Mouse (Mus musculus): ENCODE measurements around the gene Kif2a.
A peak's percentile ranks its signal among the peaks of the same experiment; 100 is the strongest.
"Not testable (repeated sequence)": the region's sequence is repeated elsewhere in the genome, so short reads cannot be mapped to it uniquely, and the experiment has no call there.

The Kif2a gene

DNA sequence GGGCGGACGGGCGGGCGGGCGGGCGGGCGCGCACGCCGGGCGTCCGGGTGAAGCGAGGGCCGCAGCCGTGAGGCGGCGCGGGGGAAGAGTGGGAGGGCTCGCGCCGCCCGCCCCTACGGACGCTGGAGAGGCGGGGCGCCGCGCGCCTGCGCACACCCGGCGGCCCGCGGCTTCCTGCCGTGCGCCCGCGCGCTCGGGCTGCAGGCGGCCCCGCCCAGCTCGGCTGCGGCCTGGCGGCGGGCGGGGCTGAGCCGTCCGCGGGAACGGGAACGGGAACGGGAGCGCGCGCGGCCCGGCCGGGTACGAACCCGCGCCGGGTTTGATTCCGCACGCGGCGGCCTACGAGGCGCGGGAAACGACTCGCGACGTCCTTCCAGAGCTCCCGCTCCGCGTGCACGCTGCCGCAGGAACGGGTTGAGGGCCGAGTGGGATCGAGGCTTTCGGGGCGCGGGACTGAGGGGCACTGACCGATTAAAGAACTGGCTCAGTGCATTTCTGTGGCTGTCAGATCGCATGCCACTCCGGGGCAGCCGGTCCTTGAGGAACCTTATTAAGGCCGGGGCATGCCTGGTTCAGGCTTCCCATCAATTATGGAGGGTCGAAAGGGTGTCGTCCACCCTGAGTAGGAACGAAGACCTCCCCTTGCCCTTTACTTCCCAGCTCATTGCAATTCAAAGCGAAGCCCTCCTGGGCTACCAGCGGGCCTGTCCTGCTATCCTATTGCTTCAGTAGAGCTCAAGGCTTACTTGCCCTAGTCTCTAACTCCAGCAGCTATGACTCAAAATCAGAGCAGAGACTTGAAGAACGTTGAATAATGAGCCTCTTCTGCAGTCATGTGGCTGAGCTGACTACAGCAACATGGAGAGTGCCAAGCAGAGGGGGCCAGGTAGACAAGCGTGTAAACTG is 593 bp upstream of the Kif2a start:
- DNase-seq (ENCODE audit: low read depth) = peak; percentile 89

DNA sequence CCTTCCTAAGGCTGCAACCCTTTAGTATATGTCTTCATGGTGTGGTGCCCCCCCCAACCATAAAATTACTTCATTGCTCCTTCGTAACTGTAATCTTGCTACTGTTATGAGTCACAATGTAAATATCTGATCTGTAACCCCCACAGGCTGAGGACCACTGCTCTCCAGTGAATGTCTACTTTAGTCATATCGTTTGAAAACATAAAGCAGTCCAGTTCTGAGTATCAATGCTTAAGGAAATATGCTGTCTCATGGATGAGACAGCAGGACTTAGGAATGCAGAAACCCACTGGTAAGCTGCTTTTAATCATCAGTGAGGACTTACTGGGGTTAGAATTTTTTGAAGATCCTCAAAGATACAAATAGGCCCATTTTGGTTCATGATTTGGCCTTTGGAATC is 2.5 kb downstream of the Kif2a start:
- DNase-seq (ENCODE audit: low read depth) = peak; percentile 54

DNA sequence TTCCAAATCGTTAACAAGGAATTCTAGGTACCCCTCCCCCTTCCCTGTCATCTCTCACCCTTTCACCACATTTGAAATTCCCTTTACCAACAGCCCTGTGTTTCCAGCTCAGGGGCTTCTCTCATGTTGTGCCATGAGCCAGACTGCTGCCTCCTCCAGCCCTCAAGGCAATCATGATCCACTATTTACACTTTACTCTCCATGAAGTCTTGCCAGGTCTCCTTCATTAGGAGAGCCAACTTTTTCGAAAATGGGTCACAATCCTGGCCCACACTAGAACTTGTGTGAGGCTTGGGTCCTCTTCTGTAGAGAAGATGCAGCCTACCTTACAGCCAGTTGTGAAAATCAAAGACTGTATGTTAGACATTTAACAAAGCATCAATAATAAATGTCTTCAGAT is 8.0 kb downstream of the Kif2a start:
- no peak for DNase-seq (ENCODE audit: low read depth)

DNA sequence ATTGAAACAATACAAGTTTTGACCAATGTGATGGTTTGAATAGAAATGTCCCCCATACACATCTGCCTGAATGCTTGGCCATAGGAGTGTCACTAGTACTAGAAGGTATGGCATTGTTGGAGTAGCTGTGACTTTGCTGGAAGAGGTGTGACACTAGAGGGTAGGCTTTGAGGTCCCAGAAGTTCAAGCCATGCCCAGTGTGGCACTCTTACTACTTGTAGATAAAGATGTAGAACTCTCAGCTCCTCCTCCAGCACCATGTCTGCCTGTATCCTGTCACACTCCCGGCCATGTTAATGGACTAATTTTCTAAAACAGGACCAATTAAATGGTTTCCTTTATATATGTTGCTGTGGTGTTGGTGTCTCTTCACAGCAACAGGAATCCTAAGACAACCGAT is 10.3 kb downstream of the Kif2a start:
- DNase-seq (ENCODE audit: low read depth) = no peak

DNA sequence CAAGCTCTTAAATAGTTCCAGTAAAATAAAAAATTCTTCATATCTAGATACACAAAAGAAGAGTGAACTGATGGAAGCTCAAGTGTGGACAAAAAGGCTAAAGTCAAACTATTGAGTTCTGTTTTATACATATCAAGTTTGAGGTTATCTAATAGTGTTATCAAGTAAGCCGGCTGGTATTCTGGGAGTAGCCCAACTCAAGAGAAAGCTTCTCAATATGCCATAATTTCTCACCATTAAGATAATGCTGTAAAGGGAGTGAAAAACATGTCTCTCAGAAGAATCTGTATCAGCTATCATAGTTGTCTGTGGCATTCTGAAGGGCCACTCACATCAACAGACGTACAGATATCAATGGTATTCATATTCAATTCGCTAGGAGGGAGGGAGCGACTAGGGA is 13.8 kb downstream of the Kif2a start:
- DNase-seq (ENCODE audit: low read depth) = no peak

DNA sequence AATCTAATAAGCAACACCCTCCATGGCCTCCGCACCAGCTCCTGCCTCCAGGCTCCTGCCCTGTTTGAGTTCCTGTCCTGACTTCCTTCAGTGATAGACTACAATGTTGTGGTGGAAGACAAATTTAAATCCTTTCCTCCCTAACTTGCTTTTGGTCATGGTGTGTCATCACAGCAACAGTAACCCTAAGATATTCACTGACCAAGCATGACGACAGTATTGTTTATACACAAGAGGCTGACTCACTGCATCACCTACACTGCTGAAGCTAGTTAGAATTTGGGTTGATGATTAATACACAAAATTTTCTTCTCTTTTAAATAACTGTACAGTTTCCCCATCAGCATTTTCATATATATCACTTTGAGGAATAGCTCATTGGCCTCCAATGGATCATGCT is 18.7 kb downstream of the Kif2a start:
- DNase-seq (ENCODE audit: low read depth) = peak; percentile 32

DNA sequence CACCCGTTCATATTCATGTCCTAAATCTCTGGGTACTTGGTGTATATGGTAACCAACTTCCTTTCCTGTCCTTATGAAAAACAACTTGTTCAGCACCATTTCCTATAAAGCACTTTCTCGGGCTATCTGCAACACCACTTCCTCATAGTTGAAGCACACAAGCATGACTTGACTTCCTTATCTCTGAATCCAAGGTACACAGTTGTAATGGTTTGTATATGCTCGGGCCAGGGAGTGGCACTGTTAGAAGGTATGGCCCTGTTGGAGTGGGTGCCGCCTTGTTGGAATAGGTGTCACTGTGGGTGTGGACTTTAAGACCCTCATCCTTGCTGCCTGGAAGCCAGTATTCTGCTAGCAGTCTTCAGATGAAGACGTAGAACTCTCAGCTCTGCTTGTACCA is 23.3 kb downstream of the Kif2a start:
- DNase-seq (ENCODE audit: low read depth) = no peak

DNA sequence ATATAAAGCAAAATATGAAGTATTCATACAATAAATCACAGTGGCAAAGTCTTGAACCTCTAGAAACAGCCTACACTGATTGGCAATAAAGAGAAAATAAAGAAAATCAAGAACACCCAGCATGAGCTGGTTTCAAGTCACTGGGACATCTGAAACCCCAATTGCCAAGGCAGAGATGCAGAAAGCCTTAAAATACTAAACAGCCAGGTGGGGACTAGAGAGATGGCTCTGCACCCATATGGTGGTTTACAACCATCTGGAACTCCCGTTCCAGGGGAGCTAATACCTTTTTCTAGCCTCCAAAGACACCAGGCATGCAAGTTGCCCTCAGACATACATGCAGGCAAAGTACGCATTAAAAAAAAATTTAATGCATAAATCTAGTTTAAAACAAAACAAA is 23.9 kb downstream of the Kif2a start:
- DNase-seq (ENCODE audit: low read depth) = no peak

DNA sequence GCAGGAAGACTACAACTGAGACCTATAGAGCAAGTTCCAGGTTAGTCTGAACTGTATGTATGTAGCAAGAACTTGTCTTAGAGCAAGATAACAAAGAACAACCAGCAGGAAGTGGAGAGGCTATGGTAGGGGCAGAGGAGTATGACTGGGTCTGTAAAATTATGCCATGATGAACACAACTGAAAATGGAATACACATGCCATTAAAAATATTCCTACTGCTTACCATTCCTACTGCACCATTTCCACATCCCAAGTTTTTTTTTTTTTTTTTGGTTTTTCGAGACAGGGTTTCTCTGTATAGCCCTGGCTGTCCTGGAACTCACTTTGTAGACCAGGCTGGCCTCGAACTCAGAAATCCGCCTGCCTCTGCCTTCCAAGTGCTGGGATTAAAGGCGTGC is 24.4 kb downstream of the Kif2a start:
- not testable (repeated sequence) for DNase-seq (ENCODE audit: low read depth)

DNA sequence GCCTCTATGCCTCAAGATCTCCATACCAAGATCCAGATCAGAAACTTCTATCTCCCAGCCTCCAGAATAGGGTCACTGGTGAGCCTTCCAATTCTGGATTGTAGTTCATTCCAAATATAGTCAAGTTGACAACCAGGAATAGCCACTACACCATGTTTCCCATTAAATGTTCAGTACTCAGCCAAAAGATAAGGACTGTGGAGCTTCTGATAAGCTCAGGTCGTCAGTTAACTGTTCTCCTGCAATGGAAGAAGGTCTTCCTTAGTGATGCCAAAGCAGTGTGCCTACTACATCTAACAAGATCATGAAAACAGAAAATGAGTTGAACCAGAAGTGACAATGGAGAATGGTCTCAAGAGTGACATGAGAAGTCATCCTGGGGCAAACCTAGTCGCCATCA is 25.0 kb downstream of the Kif2a start:
- no peak for DNase-seq (ENCODE audit: low read depth)

DNA sequence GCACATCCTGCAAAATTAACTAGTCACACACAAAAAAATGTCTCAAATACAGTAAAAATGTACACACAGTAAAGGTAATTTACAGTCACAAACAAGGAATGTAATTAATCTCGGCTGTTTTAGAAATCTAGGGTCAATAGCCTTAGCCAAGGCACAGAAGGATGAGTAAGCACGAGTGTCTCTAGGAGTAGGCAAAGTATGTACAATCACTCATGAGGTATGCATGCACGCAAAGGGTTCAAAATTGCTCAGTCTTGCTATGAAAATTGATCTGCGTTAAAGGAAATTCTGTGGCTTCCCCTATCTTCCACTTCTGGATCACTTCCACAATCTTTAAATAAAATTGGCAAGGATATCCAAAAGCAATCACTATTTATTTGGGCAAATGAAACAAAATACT is 60.4 kb downstream of the Kif2a start:
- DNase-seq (ENCODE audit: low read depth) = peak; percentile 51

DNA sequence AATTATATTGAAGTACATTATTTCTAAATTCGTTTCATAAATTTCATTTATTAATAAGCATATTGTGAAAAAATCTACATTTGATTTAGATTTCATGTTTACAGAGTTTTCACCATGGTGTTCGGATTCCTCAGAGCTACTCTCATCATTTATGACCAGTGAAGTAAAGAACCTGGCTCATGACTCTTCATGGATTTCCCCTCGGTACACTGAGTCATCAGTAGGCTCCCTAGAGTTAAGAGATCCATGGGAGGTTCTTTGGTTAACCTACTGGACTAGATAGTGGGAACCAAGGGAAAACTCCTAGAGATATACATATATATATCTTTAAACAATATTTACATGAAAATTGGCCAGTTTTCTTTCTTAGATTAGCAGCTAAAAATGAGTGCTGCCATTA is 61.4 kb downstream of the Kif2a start:
- peak; percentile 32 for DNase-seq (ENCODE audit: low read depth)

DNA sequence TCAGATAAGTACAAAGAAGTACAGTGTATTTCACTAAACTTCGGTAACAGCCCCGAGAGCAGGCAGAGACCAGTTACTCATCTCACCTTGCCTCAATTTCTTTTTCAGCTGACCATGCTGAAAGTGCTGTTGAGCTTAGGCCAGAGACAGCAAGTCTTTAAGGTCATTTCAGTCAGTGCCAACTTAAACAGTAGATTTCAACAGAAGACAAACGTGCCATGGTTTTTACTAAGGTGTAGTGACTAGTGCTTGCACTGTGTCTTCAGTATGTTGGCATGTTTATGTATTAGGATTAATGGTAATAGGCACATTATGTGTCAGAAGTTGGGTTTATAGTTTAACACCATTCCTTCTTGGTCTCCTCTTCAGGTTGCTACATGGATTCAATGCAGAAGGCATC is 63.6 kb downstream of the Kif2a start:
- DNase-seq (ENCODE audit: low read depth) = no peak

DNA sequence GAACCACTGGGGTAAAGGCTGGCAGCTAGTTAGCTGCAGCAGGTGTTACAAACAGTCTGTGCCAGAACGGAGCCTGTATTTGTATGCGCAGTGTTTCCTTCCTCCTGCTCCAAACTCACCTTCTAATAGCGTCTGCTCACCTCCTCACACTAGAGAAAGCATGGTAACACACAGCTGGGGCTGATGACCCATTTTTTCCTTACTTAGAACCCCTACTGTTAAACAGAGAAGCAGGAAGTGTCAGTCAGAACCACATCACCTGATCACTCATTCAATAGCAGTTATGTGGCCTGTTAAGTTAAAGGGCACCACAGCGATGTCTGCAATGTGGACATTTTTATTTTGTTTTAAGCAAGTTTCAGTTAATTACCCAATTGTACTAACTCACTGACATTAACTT is 64.4 kb downstream of the Kif2a start:
- no peak for DNase-seq (ENCODE audit: low read depth)

DNA sequence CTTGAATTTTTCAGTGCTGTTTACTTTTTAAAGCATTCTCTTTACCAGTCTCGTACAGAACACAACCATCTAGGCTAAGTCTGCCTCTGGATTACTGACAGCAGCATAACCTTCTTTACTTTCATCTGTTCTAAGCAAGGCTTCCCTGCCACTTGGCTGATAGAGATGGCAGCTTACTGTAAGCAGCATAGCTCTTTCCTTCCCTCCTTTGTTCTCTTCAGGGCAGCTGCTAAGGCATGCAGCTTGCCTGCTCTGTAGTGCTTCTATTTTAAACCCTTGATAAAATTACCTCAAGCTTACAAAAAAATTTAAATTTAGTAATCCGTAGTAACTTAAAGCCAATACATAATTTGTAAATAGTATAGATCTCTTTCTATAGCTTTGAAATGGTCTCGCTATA is 67.0 kb downstream of the Kif2a start:
- no peak for DNase-seq (ENCODE audit: low read depth)

DNA sequence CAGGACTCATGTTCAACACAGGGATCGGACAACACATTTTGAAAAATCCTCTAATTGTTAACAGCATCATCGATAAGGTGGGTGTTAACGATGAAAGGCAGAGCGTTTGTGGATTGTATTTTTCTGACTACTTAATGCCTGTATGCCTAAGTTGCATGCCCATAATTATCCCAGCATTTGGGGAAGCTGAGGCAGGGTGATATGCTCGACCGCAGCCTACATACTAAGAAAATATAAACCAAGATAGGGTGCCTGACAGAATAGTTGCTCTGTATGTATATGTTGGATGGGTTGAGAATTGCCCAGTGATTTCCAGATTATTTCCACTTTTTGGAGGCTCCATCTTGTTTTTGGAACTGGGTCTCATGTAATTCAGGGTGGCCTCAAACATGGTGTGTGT is 74.3 kb downstream of the Kif2a start:
- no peak for DNase-seq (ENCODE audit: low read depth)

DNA sequence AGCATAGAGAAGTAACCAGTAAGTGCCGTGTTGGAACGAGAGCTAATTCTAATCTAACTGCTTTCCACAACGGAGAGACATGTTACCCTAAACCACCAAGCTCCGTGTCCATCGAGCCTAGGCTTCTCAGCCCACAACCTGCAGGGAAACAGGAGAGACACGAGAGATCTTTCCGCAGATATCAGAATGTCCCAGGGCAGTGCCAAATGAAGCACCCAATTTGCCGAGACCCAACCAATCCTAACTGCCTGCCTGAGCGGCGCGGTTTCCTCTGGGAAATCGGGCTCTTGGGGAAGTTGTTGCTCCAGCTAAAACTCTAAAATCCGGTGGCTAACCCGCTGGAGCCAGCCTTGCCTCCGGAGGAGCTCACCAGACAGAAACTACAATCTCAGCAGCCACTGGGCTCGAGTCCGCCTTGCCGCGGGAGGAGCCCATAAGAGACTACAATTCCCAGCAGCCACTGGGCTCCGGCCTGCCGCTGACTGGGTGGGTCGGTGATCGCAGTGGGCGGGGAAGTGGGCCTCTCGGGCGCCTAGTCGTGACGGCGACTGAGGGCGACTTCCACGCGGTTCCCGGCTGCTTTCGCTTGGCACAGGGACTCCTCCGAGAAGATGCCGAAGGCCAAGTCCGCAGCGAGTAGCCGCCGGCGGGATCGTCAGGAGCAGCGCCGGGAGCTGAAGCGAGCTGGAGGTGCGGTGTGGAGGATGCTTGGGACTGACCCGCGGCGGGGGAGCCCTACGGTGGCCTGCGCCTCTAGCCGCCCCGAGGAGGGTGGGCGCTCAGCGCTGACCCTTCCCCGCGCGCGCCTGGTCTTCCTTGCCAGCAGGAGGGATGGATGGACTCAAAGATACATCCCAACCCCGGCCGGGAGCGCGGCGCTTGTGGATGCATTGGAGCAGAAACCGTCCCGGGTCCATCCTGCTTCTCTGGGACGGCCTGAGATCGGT is 75.1 kb downstream of the Kif2a start, which contains the start of gene Dimt1:
TSS of gene Dimt1 (plus strand) at position 534 of the 947 bp plus-strand sequence.
- DNase-seq (ENCODE audit: low read depth) = peak; percentile 95

DNA sequence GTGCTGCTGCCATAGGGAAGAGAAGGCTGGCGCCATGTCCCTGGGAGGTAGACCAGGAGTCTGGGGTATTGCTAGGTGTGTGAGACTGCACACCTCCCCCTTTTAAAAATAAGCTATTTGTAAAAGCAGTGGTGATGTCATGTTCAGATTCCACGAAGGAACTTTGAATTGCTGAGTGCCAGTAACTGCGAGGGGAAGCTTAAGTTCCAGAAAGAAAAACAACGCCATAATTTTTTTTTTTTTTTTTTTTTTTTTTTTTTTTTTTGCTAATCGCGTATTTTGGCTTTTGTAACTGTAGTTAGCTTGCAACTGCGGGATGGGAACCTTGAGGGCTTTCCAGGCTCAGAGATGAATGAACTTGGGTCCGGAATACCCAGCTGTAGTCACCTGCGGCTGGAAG is 76.4 kb downstream of the Kif2a start:
- no peak for DNase-seq (ENCODE audit: low read depth)

DNA sequence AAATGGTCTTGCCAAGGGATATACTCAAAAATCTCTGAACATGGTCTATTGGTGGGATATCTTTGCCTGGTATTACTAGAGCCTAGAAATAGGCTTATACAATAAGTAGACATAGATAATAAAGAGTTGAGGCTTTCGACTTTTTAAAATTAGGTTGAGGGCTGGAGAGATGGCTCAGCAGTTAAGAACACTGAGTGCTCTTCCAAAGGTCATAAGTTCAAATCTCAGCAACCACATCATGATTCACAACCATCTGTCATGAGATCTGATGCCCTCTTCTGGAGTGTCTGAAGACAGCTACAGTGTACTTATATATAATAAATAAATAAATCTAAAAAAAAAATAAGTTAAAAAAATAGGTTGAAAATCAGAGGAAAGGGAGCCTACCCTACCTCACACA is 79.2 kb downstream of the Kif2a start:
- DNase-seq (ENCODE audit: low read depth) = peak; percentile 34

DNA sequence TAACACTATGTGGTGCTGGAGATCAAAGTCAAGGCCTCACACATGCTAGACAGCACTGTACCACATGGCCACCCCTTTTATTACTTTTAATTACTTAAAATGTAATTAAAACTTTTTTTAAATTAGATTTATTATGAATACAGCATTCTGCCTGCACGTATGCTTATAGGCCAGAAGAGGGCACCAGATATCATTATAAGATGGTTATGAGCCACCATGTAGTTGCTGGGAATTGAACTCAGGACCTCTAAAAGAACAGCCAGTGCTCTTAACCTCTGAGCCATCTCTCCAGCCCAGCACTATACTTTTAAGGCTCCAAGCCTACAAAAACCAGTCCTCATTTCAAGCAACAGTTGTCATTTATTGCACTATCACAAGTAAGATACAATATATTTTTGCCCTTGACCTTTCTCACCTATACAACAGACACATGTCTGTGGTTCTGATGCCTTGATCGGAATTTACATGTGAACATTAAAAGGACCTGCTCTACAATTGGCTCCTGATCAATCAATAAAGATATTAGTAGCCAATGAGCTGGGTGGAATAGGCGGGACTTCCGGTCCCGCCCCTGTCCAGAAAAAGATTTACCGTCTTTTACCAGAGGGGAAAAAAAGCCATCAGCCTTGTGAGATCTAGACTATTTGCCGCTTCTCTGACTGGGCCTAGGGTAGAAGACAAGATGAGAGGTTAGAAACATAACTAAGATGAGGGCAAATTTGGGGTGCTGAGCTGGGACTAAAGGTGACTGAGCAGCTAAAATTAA is 80.5 kb downstream of the Kif2a start:
- DNase-seq (ENCODE audit: low read depth) = no peak

DNA sequence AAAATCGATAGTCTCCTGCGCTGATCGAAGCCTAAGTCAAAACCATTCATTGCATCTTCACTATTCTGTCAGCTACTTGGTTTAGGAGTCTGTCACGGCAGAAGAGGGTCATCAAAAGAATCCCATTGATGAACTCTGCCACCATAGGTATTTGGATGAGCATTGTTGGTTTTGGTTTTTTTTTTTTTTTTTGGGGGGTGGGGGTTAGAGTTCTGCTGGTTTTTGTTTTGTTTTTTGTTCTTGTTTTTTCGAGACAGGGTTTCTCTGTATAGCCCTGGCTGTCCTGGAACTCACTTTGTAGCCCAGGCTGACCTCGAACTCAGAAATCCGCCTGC is 84.8 kb downstream of the Kif2a start:
- DNase-seq (ENCODE audit: low read depth) = no peak

All from NIH3T3 (cell line).